Mouse (Mus musculus): ENCODE measurements at regions not wholly inside any gene's neighbourhood (a gene's known extent, or its start where the extent isn't known, plus 50 kb on each side); places are given as distances from the start of the nearest gene placed in this dataset.

DNA sequence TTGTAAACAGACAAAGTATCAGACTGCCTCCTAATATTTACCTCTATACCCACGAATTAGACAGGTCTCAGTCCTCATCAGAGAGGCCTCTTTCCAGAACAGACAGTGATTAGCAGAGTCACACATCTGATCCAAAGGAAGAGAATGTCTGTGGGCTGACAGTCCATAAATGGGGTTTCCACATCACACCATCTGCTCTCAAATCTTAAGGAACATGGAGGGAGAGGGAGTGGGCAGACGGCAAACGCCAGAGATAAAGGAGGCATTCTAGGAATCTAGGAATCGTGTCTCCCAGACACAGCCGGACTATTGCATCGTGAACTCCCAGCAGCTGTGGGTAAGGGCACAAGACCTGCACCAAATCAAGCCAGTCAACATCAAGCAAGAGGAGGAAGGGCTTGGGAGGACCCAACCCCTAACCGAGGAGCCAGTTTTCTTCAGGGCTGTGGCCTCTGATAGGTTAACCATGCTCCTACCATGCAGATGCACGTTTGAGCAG is 219.8 kb downstream of the Setd4 start:
- DNase-seq: no peak

DNA sequence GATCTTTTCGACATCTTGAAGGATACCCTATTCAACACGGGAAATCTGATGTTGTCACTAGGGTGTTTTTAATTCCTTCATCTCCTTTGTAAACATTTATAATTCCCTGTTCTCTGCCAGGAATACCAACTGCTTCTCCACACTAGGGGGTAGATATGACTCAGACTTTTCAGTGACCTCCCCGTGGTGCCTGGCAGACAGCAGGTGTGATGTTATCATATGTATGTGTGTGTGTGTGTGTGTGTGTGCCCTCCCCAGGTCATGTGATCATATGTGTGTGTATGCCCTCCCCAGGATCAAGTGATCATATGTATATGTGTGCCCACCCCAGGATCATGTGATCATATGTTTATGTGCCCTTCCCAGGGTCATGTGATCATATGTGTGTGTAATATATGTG is 220.9 kb downstream of the Setd4 start:
- no peak for DNase-seq

DNA sequence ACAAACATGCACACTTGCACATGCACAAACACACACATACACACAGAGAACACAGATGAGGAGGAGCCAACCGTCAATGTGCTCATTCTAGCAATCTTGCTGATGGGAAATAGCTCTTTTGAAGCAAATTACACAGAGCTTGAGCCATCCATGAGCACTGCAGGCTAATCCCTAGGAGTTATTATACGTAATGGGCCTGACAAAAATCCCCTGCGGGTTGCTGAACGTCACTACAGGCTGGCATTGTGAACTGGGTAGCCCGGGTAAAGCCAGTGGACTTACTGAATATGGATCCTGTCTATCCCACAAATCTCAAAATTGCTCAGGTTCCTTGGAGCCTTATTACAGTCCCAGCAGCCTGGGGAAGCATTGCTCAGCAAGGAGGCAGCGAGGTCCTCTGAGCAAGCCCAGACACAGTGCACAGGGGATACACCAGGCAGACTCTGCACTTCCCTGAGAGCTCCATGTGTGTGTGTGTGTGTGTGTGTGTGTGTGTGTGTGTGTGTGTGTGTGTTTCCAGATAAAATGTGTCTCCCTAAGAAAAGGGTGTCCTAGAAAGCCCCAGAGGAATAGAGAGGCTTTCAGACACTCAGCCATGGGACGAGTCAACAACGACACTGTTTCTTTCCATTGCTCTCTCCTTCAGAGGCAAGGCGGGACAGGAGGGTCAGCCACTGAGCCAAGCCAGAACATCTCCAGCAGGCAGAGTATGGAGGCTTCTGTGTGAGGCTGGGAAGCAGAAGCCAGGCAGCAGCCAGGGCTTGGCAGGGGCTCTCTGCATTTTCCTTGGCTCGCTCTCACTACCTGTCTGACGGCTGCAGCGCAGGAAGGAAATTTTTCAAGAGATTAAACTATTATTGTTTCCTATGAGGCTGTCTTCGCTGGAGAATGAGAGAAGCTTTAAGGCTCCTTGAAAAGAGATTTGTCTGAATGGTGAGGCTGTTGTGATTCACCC is 222.9 kb downstream of the Setd4 start:
- DNase-seq: peak; percentile 19 to 39

DNA sequence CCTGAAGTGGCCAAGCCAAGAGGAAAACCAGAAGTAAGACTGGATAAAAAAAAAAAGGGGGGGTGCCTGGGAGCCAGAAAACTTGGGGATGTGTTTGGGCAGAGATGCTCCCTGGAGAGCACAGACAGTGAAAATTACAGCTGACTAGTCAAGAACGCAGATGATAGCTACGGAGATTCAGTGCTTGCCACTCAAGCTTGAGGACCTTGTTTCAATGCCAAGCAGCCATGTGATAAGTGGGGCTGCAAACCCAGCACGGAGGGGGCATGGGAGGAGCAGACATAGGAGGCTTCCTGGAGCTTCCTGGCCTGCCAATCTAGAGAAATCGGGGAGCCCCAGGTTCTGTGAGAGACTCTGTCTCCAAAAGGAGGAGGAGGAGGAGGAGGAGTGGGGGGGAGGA is 223.7 kb downstream of the Setd4 start:
- no peak for DNase-seq

DNA sequence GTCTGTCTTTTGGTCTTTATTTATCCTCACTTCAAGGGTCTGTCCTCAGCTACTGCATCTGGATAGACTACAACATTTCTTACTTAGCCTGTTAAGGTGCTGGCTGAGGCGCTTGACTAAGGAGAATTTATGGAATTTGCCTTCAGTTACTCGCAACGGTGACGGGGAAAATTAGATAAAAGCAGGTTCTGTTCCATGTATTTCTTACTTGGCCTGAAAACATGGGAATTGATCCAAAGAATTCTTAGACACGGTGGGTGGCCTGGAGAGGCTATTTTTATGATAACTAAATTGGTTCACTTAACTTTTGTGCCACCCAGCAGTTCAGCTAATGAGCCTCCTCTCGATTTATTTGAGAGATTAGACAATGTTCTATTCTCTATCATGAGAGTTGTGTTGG is 224.3 kb downstream of the Setd4 start:
- DNase-seq: no peak

DNA sequence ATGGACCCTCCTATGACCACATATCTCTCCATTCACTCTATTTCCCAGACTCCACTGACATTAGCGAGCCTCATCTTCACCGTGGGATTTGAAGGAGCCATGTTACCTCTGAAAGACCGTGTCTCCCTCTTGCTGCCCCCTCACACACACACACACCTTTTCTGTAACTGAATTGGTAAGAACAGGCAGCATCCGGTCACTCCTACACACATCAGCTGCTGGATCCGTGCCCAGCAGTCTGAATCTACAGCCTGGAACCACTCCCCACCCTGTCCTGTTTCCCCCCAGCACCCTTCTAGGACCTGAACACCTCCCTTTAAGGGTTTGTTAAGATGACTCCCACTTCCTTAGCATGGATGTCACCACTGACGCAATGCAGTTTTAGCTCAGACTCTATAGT is 229.2 kb downstream of the Setd4 start:
- DNase-seq: no peak

DNA sequence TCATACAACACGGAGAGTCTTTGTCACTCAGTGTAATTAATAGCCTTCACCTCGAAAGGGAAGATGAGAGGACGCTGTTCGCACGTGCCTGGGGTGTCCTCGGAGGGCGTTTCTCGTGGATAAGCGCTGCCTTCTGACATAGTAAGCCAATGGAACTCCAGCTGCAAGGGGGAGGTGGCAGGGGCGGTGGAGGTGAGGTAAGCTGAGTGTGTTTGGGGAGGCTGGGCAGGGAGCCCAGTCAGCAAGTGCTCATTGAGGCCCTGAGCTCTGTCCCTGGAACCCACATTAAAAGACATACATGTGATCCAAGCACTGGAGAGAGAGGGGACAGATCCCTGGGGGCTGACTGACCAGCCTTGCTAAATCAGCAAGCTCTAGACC is 234.1 kb downstream of the Setd4 start:
- DNase-seq: no peak

DNA sequence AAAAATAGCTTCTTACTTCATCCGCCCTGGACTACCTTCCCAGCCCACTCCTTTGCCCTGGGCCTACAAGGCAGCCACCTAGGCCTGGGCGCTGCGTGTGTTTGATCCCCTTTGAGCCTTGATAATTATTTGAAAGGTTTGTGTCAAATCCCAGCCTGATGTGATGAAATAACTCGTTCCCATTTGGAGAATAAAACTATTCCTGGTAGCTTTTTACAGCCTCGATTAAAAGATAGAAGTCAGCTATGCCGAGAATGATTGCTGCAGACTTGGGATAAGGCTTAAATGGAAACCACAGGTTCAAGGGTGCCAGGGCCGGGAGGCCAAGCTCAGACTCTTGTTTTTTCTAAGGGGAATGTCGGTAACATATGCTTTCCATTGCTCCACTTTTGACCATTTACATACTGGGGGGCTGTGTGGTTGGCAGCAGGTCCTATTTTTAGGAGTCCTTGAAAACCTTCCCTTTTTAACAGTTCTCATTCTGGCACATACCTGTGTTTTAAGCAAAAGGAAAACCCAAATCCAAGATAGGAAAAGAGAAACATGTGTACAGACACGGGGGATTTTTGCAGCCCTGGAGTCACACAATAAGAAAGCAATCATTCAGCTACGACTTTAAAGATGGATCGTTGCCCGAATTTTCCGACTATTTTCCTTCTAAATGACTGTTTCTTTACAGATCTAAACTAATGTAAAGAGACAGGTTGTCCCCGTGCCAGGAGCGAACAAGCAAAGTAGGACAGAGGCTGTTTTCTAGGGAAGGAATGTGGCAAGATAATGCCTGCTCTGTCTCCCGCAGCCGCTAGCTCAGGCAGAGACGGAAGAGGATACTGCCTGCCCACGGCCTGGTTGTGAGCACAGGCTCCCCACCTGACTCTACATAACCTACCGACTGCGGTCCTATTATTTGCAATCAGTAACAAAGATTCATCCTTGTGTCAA is 234.8 kb downstream of the Setd4 start:
- DNase-seq: peak; percentile 29 to 43

DNA sequence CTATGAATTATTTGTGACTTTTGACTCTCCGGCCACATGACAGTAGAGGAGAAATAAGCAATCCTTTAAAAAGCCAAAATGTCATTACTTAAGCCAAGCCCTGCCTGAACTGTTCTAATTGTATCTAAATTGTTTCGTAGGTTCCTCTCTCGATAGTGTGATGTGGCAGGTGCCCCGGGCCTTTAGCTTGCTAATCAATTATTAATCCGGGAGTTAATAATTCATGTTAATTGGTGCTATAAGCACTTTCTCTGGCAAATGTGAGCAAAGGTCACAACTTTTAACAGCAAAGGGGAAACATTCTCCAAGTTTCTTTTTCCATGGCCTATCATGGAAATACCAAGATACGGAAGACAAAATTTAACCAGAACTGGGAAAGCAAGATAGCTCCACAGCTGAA is 235.9 kb downstream of the Setd4 start:
- no peak for DNase-seq

DNA sequence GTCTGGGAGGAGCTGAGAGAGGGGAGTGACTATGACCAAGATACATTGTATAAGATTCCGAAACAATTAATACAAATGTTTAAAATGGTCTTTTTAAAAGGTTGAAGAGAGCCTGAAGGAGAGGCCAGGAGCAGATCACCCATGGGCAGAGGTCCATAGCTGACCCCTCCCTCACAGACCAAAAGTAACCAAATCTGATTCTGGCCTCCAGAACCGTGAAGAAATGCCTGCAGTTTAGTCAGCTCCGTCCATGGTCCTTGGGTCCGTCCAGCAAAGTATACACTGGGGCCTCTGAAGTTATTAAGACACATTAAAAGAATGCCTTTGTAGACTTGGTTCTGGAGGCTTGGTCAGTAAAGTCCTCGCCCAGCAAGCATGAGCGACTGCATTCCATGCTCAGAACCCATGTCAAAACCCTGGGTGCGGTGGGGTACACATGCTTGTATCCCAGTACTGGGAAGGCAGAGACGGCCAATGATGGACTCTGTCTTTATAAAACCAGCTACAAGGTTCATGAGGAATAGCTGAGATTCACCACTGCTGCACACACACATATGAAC is 236.5 kb downstream of the Setd4 start:
- DNase-seq: no peak

DNA sequence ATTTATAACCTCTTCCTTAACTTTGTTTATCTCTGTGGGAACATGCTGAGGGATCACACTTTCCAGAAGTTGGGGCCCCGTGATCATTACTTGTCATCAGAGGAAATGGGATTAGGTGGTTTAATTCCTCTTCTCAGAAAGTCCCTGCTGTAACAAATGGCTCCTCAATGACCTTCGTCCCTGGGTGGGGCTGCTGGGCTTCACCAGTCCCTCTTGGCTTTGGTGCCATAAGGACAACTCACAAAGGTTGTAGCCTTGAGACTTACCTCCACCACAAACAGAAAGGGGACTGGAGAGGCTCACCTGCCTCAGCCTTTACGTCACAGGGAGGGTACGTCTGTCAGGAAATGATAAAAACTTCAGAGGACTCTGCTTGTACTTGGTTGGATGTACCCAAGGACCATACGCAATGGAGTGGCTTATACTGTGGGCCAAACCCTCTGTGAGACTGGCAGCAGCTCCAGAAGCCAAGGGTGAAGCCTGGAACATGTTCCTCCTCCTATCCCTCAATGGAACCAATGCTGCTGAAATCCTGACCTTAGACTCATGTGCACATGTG is 237.4 kb downstream of the Setd4 start:
- no peak for DNase-seq

DNA sequence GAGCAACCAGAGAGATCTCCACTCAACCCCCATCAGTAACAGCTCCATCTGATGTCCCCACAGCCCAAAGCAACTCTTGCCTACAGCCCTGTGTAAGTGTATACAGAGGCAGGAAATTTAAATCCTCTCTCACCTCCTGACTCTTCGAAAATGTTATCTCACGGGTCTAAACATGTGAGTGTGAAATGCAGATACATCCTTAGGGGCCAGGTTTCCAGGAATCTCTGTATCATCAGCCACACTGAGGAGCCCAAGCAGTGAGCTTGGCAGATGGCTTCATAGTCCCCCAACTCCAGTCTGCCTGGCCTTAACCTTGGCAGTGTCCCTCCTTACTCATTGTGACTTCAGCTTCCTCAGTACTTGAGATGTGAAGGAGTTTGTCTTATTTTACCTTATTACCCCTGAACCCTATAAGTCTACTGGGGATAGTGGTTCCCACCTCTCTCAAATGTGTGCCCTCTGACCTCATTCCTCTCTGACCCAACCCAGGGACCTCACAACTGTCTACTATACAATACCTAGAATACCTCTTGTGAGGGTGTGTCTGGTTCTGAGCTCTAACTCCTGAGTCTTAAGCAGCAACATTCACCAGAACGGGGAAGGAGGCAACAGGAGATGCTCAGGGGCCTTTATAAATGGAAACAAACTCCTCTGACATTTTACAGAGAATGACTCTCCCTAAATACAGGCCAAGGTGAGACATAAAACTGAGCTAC is 238.5 kb downstream of the Setd4 start:
- no peak for DNase-seq

DNA sequence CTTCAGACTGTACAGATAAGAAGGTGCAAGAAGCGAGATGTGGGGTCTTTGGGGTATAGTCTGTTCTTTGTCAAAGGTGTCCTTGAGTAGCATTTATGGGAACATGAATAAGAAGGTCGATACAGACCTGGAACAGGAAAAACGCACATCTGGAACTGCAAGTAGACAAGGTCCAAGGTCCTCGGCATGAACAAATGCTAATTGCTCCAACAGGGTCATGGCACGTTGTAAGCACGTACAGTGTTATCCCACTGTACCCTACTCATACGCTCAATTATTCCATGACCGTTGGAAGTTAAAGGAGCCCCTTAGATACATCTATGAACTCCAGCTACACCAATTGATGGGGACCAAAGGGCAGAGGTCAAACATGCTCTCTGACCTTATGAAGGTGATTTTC is 244.1 kb downstream of the Setd4 start:
- DNase-seq: no peak

DNA sequence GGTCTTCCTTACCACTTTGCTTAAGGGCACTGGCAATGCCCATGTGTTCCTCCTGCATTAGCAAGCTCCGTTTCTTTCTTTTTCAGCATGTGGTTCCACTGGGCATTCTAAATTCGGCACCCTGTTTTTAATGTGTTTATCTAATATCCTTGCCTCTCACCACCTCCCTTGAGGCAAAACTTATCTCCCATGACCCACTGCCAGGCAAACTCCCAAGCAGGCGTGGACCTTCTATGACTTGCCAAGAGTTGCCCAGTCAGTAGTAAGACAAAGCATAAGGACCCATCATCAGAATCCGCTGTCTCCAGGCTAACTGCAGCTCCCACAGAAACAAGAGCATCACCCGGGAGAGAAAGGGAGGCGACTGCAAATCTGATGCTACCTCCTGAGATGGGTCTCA is 245.2 kb downstream of the Setd4 start:
- no peak for DNase-seq

DNA sequence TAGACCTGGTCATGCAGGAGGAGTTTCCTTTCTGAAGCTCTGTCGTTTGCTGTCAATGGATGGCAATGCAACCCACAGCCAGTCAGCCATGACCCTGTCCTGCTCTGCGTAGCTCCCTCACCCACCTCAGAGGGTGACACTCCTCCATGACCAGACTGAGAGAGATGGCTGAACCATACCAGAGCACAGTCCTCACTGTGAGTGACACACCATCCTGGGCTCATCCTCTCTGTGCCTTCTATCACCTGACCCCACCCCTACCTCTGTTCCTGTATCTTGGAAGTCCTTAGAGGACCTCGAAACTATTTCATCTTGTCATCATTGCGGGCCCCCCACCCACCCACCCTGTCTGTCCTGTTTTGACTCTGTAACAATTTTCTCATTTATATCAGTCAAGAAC is 245.7 kb downstream of the Setd4 start:
- DNase-seq: no peak

DNA sequence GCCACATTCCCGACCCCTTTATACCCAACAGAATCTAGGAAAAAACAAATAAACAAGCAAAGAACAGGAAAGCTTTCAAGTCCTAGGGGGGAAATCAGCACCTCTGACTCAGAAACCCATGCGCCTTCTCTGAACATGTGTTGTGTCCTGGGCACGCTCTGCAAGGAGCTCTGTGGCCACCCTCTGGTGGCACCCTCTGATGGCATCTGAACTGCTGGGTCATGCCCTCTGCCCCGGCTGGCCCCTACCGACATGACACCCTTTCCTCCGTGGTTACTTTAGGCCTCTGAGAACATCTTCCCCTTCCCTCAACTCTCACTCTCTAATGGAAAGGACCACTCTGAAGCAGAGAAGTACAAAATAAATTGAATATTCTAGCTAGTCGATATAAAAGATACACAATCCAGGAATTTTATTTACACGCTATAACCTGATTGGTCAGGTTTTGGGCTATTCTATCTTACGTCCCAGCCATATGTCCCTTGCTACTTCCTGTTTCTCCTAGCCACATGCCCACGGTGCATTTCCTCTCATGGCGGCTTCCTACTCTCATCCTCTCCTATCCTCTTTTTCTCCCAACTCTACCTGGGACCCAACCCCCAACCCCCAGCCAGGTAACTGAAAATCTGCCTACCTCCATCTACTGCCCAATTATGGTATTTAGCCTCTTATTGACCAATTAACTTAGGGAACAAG is 248.5 kb downstream of the Setd4 start:
- no peak for DNase-seq

DNA sequence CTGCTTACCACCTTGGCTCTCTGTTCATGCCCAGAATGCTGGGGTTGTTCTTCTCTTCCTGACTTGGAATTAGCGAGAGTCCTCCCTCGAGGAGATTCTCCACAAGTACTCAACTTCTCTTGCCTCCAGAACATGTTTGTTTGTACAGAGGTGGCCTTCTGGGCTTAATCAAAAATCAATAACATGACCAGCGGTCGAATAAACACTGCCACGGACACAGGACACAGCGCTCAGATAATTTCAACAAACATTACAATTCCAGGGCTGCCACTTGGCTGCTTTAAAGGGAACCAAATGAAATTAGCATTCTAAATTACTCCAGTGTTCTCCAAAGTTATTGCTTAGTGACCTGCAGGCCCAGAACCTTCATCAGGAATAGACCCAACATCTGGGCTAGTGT is 249.9 kb downstream of the Setd4 start:
- DNase-seq: no peak

DNA sequence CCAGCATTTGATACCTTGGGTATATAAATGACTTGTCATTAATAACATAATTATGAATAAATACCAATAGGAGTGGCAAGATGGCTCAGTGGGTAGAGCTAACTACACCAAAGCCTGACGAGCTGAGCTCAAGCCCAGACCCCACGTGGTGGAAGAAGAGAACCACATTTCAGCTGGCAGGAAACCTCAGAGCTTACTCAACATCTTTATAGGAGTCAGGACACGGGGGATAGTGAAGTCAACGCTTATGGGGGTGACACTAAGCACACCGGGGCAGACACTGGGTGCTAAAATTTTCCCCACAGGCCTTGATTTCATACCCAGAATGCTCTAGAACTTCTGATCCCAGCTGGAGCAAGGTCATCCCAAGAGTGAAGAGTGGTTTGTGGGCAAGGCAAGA is 259.3 kb downstream of the Setd4 start:
- no peak for DNase-seq

DNA sequence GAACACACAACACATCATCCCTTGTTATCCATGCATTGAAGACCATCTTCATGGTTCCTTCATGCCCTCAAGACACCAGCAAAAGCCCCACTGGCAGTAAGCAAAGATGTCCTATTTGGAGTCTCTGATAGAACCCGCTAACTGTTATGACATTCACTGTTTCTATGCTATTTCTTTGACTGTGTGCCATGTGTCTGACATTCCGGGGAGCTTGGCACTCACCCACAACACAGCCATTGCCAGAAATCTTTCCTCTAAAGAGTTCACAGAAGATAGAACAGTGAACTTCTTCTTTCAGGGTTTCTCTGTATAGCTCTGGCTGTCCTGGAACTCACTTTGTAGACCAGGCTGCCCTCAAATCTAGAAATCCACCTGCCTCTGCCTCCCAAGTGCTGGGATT is 261.2 kb downstream of the Setd4 start:
- DNase-seq: peak in 1 of 2 experiments; percentile 11

DNA sequence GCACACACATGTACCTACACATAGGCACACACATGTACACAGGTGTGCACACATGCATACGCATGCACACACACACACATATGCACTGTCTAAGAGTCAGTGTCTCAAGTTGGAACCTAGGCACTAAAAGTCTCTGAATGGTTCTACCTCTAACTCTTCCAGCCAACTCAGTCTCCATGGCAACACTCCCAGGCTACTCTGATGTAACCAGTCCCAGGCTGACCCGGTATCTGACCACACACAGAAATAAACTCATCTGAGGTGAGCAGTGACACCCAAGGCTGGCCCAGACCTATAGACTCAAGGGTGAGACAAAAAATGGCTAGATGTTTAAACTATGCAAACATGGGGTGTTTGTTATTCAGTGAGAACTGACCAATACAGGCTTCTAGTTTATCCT is 262.1 kb downstream of the Setd4 start:
- no peak for DNase-seq

DNA sequence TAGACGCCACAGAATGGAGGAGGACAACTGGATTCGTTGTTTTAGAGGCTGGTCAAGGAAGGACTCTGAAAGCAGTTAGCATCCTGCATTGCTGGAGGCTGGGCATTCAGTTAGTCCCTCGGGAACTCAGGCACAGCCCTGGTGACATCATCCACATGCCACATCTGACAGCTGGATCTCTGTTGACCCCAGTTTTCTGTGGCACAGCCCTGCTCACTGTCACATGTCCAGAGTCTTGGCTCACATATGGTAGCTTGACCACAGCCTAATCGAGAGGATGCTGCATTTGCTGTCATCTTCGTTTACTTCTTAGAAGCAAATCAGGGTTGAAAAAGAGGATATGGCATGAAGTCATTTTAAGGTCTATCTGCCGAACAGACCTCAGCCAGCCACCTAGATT is 265.1 kb downstream of the Setd4 start:
- DNase-seq: no peak

Data from cerebellum, postnatal 25 days (tissue).